Mouse (Mus musculus): Measurements from ENCODE around the gene Dnhd1. TPM values are rescaled to one million over a fixed set of nuclear protein-coding genes. Genes with fewer than 3 reads are reported as not detected.

Gene Dnhd1
- polyA plus RNA-seq, 1 experiment from 2014 or later = 2.8 TPM

DNA sequence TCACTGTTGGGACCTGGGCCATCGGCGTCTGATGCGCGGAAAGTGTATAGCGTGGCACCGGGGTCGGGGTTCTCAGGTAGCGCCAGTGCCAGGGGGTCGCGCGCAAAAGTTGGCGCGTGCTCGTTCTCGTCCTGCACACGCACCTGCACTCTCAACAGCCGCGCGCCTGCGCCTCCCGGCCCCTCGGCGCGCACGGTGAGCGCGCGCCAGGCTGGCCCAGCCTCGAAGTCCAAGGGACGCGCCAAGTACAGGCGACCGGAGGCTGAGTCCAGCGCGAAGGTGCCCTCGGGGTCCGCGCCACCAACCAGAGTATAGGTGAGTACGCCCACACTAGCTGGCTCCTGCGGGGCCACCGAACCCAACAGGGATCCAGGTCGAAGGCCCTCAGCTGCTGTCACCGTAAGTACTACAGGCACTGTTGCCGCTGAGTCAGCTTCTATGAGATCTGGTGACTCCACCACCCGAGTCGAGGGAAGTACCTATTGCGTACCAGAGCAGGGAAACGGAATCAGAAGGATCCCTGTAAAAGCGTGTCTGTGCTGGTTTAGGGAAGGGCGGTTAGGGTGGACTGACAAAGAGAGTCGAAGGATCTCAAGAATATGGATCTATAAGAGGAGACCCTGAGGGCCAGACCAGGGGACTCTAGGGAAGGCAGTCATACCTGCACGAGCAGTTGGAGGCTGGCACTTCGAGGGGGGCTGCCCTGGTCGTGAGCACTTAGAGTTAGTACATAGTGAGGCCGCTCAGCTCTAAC, 112.1 kb downstream of the Dnhd1 start:
- no peak for ATAC-seq (ENCODE audit: insufficient number of reproducible peaks, low FRiP score, low TSS enrichment, low read depth)
- WGBS = 37% methylated on average over 55 of the region's 55 CpGs
- Histone ChIP-seq H3K4me1 (peaks cover 6% of the 10 kb centered on the region), H3K9me3 (replicated peaks) (no peaks in the 10 kb centered on the region), H3K36me3 (peaks cover 80% of the 10 kb centered on the region), H3K27ac (replicated peaks) (no peak overlapping the region), H3K27me3 (no peaks in the 10 kb centered on the region), H3K9ac (no peak overlapping the region), H3K4me3 (replicated peaks) (peak overlapping the region; percentile 2; the same call in 1 of the 2 replicates), H3K4me2 (replicated peaks) (peak overlapping the region; percentile 38)

DNA sequence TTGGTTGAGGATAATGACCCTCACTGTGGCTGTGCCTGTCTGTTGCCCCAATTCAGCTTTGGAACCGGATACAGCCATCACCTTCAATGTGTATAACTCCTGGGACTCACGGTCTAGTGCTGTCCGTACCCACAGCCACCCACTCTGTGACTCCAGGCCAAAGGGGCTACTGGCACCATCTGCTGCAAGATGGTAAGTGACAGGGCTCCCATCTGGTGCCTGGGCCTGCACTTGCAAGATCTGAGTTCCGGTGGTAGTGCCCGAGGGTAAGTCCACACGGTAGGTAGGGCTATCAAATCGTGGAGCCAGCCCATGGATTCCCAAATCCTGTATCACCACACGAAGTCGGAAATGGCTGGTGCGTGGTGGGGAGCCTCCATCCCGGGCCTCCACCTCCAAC, 113.7 kb downstream of the Dnhd1 start:
- H3K9me3 ChIP-seq (replicated peaks) = no peaks in the 10 kb centered on the region
- no peaks in the 10 kb centered on the region for H3K27me3 ChIP-seq
- peaks cover 71% of the 10 kb centered on the region for H3K36me3 ChIP-seq
- H3K9ac ChIP-seq = no peak overlapping the region
- WGBS = 85% methylated on average over 11 of the region's 11 CpGs
- no peak overlapping the region for H3K4me2 ChIP-seq (replicated peaks)
- no peak overlapping the region for H3K27ac ChIP-seq (replicated peaks)
- H3K4me1 ChIP-seq = peaks cover 12% of the 10 kb centered on the region
- no peak for ATAC-seq (ENCODE audit: insufficient number of reproducible peaks, low FRiP score, low TSS enrichment, low read depth)
- no peak overlapping the region for H3K4me3 ChIP-seq (replicated peaks)

DNA sequence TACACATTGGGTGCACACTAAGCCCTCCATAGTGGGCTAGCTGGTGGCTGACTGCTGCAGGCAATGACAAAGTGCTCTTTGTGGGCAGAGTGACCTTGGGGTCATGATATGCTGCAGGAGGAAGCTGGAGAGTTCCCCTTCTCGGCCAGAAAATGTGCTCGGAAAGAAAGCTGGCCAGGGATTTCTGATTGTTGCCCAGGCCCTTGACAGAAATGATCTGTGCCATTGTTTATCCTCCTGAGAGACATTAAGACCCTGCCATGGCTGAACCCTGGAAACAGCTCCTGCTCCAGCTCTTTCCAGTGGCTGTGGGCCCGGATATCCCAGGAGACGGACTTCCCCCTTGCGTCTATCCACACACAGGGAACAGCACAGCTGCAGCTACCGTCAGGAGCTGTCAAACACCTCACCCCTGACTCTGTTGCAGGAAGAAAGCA, 117.1 kb downstream of the Dnhd1 start:
- H3K36me3 ChIP-seq = peaks cover 75% of the 10 kb centered on the region
- no peak for ATAC-seq (ENCODE audit: insufficient number of reproducible peaks, low FRiP score, low TSS enrichment, low read depth)
- 33% methylated on average over 6 of the region's 6 CpGs for WGBS

DNA sequence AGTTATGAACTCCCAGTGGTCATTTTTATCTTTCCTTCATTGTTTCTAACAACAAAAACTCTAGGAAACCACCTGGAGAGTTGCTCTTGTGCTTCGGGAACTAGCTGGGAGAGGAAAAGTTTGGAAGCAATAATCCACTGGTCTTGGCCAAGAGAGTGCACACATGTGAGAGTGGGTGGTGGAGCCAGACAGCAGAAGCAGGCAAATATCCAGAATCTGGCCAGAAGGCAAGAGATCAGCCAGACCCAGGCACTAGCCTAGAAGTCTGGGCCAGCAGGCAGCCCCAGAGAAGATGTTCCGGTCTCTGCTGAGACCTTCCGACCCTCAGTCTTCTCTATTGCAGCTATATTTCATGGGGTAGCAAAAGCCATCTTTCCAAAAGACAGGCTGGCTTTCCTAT, 119.3 kb downstream of the Dnhd1 start:
- Histone ChIP-seq H3K4me2 (replicated peaks) (no peak overlapping the region), H3K36me3 (peaks cover 60% of the 10 kb centered on the region), H3K27me3 (no peaks in the 10 kb centered on the region), H3K4me1 (peaks cover 20% of the 10 kb centered on the region), H3K9me3 (replicated peaks) (no peaks in the 10 kb centered on the region), H3K27ac (replicated peaks) (no peak overlapping the region), H3K4me3 (replicated peaks) (no peak overlapping the region), H3K9ac (no peak overlapping the region)
- WGBS = 79% methylated on average over 3 of the region's 3 CpGs
- no peak for ATAC-seq (ENCODE audit: insufficient number of reproducible peaks, low FRiP score, low TSS enrichment, low read depth)

More for the DNA sequence above, 117.1 kb downstream of the Dnhd1 start:
- Histone ChIP-seq H3K4me2 (replicated peaks) (no peak overlapping the region), H3K27me3 (no peaks in the 10 kb centered on the region), H3K9me3 (replicated peaks) (no peaks in the 10 kb centered on the region), H3K27ac (replicated peaks) (0 out of 2 replicates have a peak overlapping the region, but pooled peaks have one; percentile 28), H3K4me1 (peaks cover 15% of the 10 kb centered on the region), H3K4me3 (replicated peaks) (no peak overlapping the region), H3K9ac (no peak overlapping the region)

Other genes starting within 250 kb of the Dnhd1 start
- 0.51 and 0.87 TPM in 2 replicates for gene Cnga4, start 246.3 kb upstream of the Dnhd1 start, polyA plus RNA-seq (2015; fragmentation: Nextera tagmentation; extraction: Ambion mirVana)
- gene Cckbr, start 225.1 kb upstream of the Dnhd1 start, polyA plus RNA-seq (2015; fragmentation: Nextera tagmentation; extraction: Ambion mirVana) = 0.48 and 0.49 TPM in 2 replicates
- gene Cavin3, start 168.5 kb upstream of the Dnhd1 start, polyA plus RNA-seq (2015; fragmentation: Nextera tagmentation; extraction: Ambion mirVana) = 150 and 156 TPM in 2 replicates
- 54.6 and 58.9 TPM in 2 replicates for gene Smpd1, start 96.5 kb upstream of the Dnhd1 start, polyA plus RNA-seq (2015; fragmentation: Nextera tagmentation; extraction: Ambion mirVana)
- gene Apbb1, start 69.2 kb upstream of the Dnhd1 start, polyA plus RNA-seq (2015; fragmentation: Nextera tagmentation; extraction: Ambion mirVana) = 53.1 and 63.4 TPM in 2 replicates
- gene Hpx, start 50.7 kb upstream of the Dnhd1 start, polyA plus RNA-seq (2015; fragmentation: Nextera tagmentation; extraction: Ambion mirVana) = 0.32 and 0.33 TPM in 2 replicates
- 45.2 and 48.1 TPM in 2 replicates for gene Trim3, start 17.3 kb upstream of the Dnhd1 start, polyA plus RNA-seq (2015; fragmentation: Nextera tagmentation; extraction: Ambion mirVana)
- 204 and 209 TPM in 2 replicates for gene Timm10b, start 10.8 kb upstream of the Dnhd1 start, polyA plus RNA-seq (2015; fragmentation: Nextera tagmentation; extraction: Ambion mirVana)
- 96.7 and 97.7 TPM in 2 replicates for gene Arfip2, start 10.4 kb upstream of the Dnhd1 start, polyA plus RNA-seq (2015; fragmentation: Nextera tagmentation; extraction: Ambion mirVana)
- gene Gm45799, start 10.3 kb upstream of the Dnhd1 start, polyA plus RNA-seq (2015; fragmentation: Nextera tagmentation; extraction: Ambion mirVana) = 30.0 and 33.1 TPM in 2 replicates
- 357 and 386 TPM in 2 replicates for gene Ilk, start 85.8 kb downstream of the Dnhd1 start, polyA plus RNA-seq (2015; fragmentation: Nextera tagmentation; extraction: Ambion mirVana)
- 35.4 and 40.9 TPM in 2 replicates for gene Rrp8, start 86.6 kb downstream of the Dnhd1 start, polyA plus RNA-seq (2015; fragmentation: Nextera tagmentation; extraction: Ambion mirVana)
- 128 and 131 TPM in 2 replicates for gene Taf10, start 93.5 kb downstream of the Dnhd1 start, polyA plus RNA-seq (2015; fragmentation: Nextera tagmentation; extraction: Ambion mirVana)
- gene Tpp1, start 101.4 kb downstream of the Dnhd1 start, polyA plus RNA-seq (2015; fragmentation: Nextera tagmentation; extraction: Ambion mirVana) = 67.0 and 82.0 TPM in 2 replicates
- gene Dchs1, start 136.8 kb downstream of the Dnhd1 start, polyA plus RNA-seq (2015; fragmentation: Nextera tagmentation; extraction: Ambion mirVana) = 15.5 and 17.7 TPM in 2 replicates
- 345 and 355 TPM in 2 replicates for gene Mrpl17, start 160.3 kb downstream of the Dnhd1 start, polyA plus RNA-seq (2015; fragmentation: Nextera tagmentation; extraction: Ambion mirVana)

All from embryonic facial prominence, embryonic 15.5 days (tissue).